Mouse (Mus musculus): Measurements from ENCODE around the gene Cacna2d4. TPM values are rescaled to one million over a fixed set of nuclear protein-coding genes. Genes with fewer than 3 reads are reported as not detected.
A peak's percentile ranks its signal among the peaks of the same experiment; 100 is the strongest.

Cacna2d4 gene
- polyA plus RNA-seq, 1 experiment from 2014 or later, result 0.58 TPM

DNA sequence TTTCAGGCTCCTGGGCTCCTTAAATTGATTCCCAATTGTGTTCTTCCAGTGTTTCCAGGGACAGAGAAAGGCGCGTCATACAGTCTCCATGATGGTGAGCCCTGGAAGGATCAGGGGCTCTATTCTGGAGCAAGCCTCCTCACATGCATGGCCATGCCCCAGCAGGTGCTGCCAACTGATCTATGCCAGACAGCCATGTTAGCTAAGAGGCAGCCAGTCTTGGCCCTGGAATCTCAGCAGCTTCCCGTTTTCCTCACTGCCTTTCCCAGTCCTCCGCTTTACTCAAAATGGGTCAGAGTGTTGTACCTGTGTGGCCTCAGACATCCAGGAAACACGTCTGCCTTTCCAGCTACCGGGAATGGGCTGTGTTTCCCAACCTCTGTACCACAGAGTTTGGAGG is 10.6 kb upstream of the Cacna2d4 start:
- WGBS, result 91% methylated on average over 6 of the region's 6 CpGs
- H3K4me3 ChIP-seq (replicated peaks; ENCODE audit: low read depth, low read length), result no peak overlapping the region
- no peaks in the 10 kb centered on the region for H3K27me3 ChIP-seq (ENCODE audit: control insufficient read depth, insufficient read depth, low read length)
- ATAC-seq (ENCODE audit: low FRiP score, low TSS enrichment), result no peak
- no peak overlapping the region for H3K4me2 ChIP-seq (ENCODE audit: low read length)
- H3K27ac ChIP-seq (replicated peaks; ENCODE audit: low read depth, low read length), result no peak overlapping the region
- H3K36me3 ChIP-seq (ENCODE audit: control insufficient read depth, insufficient read depth, low read length), result peaks cover 5% of the 10 kb centered on the region; the same call in 1 of the 2 replicates
- no peaks in the 10 kb centered on the region for H3K9me3 ChIP-seq (ENCODE audit: control insufficient read depth, low read length)
- no peak for DNase-seq
- no peaks in the 10 kb centered on the region; the same call in none of the 2 replicates for H3K4me1 ChIP-seq (ENCODE audit: control insufficient read depth, insufficient read depth, low read length)
- H3K9ac ChIP-seq (replicated peaks; ENCODE audit: low read length), result no peak overlapping the region

DNA sequence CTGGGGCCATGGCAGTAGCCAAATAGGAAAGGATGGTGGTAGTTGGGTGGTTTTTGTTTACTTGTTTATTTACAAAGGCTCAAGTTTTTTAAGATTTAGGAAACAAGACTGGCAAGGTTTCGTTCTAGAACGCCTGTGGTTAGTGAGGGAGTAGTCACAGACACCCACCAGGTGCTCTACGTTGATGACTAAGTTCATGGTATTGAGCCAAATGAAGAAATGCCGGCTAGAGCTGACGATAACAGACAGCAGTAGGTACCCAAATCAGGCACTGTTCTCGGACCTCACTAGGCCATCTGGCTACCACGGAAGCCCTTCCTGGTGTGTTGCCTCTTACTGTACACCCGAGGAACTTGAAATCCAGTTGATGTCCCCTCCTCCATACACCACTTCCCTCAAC is 9.3 kb upstream of the Cacna2d4 start:
- DNase-seq, result no peak
- H3K4me2 ChIP-seq (ENCODE audit: low read length), result no peak overlapping the region
- peaks cover under 1% of the 10 kb centered on the region; the same call in 1 of the 2 replicates for H3K36me3 ChIP-seq (ENCODE audit: control insufficient read depth, insufficient read depth, low read length)
- no peaks in the 10 kb centered on the region for H3K9me3 ChIP-seq (ENCODE audit: control insufficient read depth, low read length)
- no peak overlapping the region for H3K9ac ChIP-seq (replicated peaks; ENCODE audit: low read length)
- no peak for ATAC-seq (ENCODE audit: low FRiP score, low TSS enrichment)
- WGBS, result 91% methylated on average over 8 of the region's 8 CpGs
- no peaks in the 10 kb centered on the region; the same call in none of the 2 replicates for H3K4me1 ChIP-seq (ENCODE audit: control insufficient read depth, insufficient read depth, low read length)
- no peak overlapping the region for H3K27ac ChIP-seq (replicated peaks; ENCODE audit: low read depth, low read length)
- no peak overlapping the region for H3K4me3 ChIP-seq (replicated peaks; ENCODE audit: low read depth, low read length)
- H3K27me3 ChIP-seq (ENCODE audit: control insufficient read depth, insufficient read depth, low read length), result no peaks in the 10 kb centered on the region

DNA sequence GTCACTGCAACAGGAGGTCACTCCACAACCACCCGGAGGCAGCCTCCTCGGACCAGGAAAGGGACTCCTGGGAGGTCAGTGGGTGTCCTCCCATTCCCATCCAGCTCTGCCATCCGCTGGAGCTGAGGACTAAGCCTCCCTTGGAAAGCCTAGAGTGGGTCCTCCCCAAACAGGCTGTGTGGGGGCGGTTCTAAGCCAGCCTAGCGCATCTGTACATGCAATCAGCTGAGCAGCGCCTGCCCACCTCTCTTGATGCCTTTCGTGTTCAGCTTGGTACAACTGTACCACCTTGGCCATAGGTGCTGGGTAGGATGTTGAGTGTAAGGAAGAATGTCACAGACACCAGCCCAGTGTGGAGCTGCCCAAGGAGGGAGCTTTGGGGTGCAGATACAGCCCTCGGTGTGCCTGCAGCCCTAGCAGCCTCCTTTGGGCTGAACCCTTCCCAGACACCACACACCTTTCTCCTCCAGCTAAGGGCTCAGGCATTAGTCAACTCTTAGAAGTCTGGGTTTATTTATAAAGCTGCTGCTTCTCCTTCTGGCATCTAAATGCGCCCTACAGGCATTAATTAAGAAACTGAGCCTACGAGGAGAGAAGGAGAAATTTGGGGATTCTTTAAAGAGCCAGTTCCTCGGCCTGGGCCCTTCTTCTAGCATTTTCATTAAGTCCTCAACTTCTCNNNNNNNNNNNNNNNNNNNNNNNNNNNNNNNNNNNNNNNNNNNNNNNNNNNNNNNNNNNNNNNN is 7.3 kb upstream of the Cacna2d4 start:
- no peaks in the 10 kb centered on the region; the same call in none of the 2 replicates for H3K4me1 ChIP-seq (ENCODE audit: control insufficient read depth, insufficient read depth, low read length)
- no peak overlapping the region for H3K4me2 ChIP-seq (ENCODE audit: low read length)
- H3K4me3 ChIP-seq (replicated peaks; ENCODE audit: low read depth, low read length), result no peak overlapping the region
- H3K9ac ChIP-seq (replicated peaks; ENCODE audit: low read length), result no peak overlapping the region
- ATAC-seq (ENCODE audit: low FRiP score, low TSS enrichment), result no peak
- no peaks in the 10 kb centered on the region for H3K27me3 ChIP-seq (ENCODE audit: control insufficient read depth, insufficient read depth, low read length)
- no peaks in the 10 kb centered on the region for H3K36me3 ChIP-seq (ENCODE audit: control insufficient read depth, insufficient read depth, low read length)
- H3K9me3 ChIP-seq (ENCODE audit: control insufficient read depth, low read length), result no peaks in the 10 kb centered on the region
- no peak overlapping the region for H3K27ac ChIP-seq (replicated peaks; ENCODE audit: low read depth, low read length)
- no peak for DNase-seq
- 83% methylated on average over 11 of the region's 11 CpGs for WGBS

DNA sequence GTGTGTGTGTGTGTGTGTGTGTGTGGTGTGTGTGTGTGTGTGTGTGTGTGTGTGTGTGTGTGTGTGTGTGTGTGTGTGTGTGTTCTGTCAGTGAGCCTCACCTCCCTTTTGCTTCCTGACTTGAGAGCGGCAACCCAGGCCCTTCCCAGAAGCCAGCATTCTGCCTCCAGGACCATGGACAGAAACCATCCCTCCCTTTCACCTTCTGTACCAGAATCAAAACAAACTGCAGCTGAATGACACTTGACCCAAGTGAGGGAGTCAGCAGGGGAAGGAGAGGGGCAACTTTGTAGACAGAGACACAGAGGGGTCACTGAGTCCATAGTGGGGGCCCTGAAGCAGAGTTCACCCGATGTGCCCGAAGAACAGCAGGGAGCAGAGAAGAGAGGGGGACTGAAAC is 3.3 kb upstream of the Cacna2d4 start:
- Histone ChIP-seq H3K9me3 (ENCODE audit: control insufficient read depth, low read length) (no peaks in the 10 kb centered on the region), H3K4me1 (ENCODE audit: control insufficient read depth, insufficient read depth, low read length) (peaks cover 11% of the 10 kb centered on the region), H3K27ac (replicated peaks; ENCODE audit: low read depth, low read length) (no peak overlapping the region), H3K27me3 (ENCODE audit: control insufficient read depth, insufficient read depth, low read length) (no peaks in the 10 kb centered on the region), H3K9ac (replicated peaks; ENCODE audit: low read length) (no peak overlapping the region), H3K4me3 (replicated peaks; ENCODE audit: low read depth, low read length) (no peak overlapping the region), H3K4me2 (ENCODE audit: low read length) (no peak overlapping the region), H3K36me3 (ENCODE audit: control insufficient read depth, insufficient read depth, low read length) (no peaks in the 10 kb centered on the region)
- DNase-seq (no peak), ATAC-seq (ENCODE audit: low FRiP score, low TSS enrichment) (no peak)
- 51% methylated on average over 3 of the region's 3 CpGs for WGBS

- H3K9ac ChIP-seq (replicated peaks; ENCODE audit: low read length), result no peak overlapping the region
- no peaks in the 10 kb centered on the region for H3K36me3 ChIP-seq (ENCODE audit: control insufficient read depth, insufficient read depth, low read length)
- no peak overlapping the region for H3K27ac ChIP-seq (replicated peaks; ENCODE audit: low read depth, low read length)
- DNase-seq (no peak), ATAC-seq (ENCODE audit: low FRiP score, low TSS enrichment) (no peak)
- H3K4me1 ChIP-seq (ENCODE audit: control insufficient read depth, insufficient read depth, low read length), result peaks cover 11% of the 10 kb centered on the region
- 84% methylated on average over 5 of the region's 5 CpGs for WGBS
- no peaks in the 10 kb centered on the region for H3K9me3 ChIP-seq (ENCODE audit: control insufficient read depth, low read length)
- H3K4me2 ChIP-seq (ENCODE audit: low read length), result no peak overlapping the region
- no peaks in the 10 kb centered on the region for H3K27me3 ChIP-seq (ENCODE audit: control insufficient read depth, insufficient read depth, low read length)
- H3K4me3 ChIP-seq (replicated peaks; ENCODE audit: low read depth, low read length), result no peak overlapping the region
Measured at GRCm38 (mm10) chr6:119235441-119235840, 885 bp upstream of the Cacna2d4 start.

- DNase-seq (peak; percentile 75), ATAC-seq (ENCODE audit: low FRiP score, low TSS enrichment) (peak; percentile 80)
- Histone ChIP-seq H3K4me2 (ENCODE audit: low read length) (no peak overlapping the region), H3K9ac (replicated peaks; ENCODE audit: low read length) (no peak overlapping the region), H3K9me3 (ENCODE audit: control insufficient read depth, low read length) (no peaks in the 10 kb centered on the region), H3K4me1 (ENCODE audit: control insufficient read depth, insufficient read depth, low read length) (peaks cover 16% of the 10 kb centered on the region), H3K27ac (replicated peaks; ENCODE audit: low read depth, low read length) (peak overlapping the region; percentile 67), H3K4me3 (replicated peaks; ENCODE audit: low read depth, low read length) (no peak overlapping the region), H3K36me3 (ENCODE audit: control insufficient read depth, insufficient read depth, low read length) (no peaks in the 10 kb centered on the region), H3K27me3 (ENCODE audit: control insufficient read depth, insufficient read depth, low read length) (no peaks in the 10 kb centered on the region)
- 59% methylated on average over 8 of the region's 8 CpGs for WGBS
Measured at GRCm38 (mm10) chr6:119237427-119237989, 1.2 kb downstream of the Cacna2d4 start.

DNA sequence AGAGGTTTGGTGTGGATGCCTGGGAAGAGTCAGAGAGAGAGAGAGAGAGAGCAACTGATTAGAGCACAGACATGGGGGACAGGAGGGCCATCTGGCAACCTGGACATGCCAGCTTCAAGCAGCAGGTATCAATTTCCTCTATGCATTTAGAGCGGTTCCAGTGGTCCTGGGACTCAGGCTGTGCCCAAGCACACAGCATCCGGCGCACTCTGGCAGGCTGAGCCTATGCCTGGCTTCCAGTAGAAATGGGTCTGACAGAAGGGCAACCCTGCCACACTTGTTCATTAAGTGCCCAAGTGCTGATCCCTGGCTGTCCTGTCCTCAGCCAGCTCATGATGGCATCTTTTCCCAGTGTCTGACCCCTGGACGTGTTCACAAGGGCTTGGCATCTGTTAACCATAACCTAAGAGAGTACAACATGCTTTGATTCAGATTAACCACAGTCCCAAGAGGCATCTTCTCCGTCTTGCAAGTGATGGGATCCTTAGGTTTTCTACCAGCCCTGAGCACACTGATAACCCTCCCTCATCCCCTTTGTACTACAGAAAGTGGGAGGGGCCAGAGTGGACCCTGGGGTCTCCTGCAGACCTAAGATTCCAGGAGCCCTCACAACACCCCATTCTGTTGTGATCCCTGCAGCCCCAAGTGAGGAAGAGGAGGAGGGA is 3.1 kb downstream of the Cacna2d4 start:
- Histone ChIP-seq H3K27ac (replicated peaks; ENCODE audit: low read depth, low read length) (no peak overlapping the region), H3K9ac (replicated peaks; ENCODE audit: low read length) (no peak overlapping the region), H3K27me3 (ENCODE audit: control insufficient read depth, insufficient read depth, low read length) (no peaks in the 10 kb centered on the region), H3K9me3 (ENCODE audit: control insufficient read depth, low read length) (no peaks in the 10 kb centered on the region), H3K4me2 (ENCODE audit: low read length) (no peak overlapping the region), H3K4me1 (ENCODE audit: control insufficient read depth, insufficient read depth, low read length) (peaks cover 16% of the 10 kb centered on the region), H3K4me3 (replicated peaks; ENCODE audit: low read depth, low read length) (no peak overlapping the region), H3K36me3 (ENCODE audit: control insufficient read depth, insufficient read depth, low read length) (no peaks in the 10 kb centered on the region)
- ATAC-seq (ENCODE audit: low FRiP score, low TSS enrichment) (no peak), DNase-seq (no peak)
- WGBS, result 85% methylated on average over 5 of the region's 5 CpGs

- Histone ChIP-seq H3K36me3 (ENCODE audit: control insufficient read depth, insufficient read depth, low read length) (no peaks in the 10 kb centered on the region), H3K4me1 (ENCODE audit: control insufficient read depth, insufficient read depth, low read length) (peaks cover 16% of the 10 kb centered on the region), H3K4me3 (replicated peaks; ENCODE audit: low read depth, low read length) (no peak overlapping the region), H3K9ac (replicated peaks; ENCODE audit: low read length) (no peak overlapping the region), H3K4me2 (ENCODE audit: low read length) (no peak overlapping the region), H3K27me3 (ENCODE audit: control insufficient read depth, insufficient read depth, low read length) (no peaks in the 10 kb centered on the region), H3K9me3 (ENCODE audit: control insufficient read depth, low read length) (no peaks in the 10 kb centered on the region), H3K27ac (replicated peaks; ENCODE audit: low read depth, low read length) (no peak overlapping the region)
- DNase-seq (no peak), ATAC-seq (ENCODE audit: low FRiP score, low TSS enrichment) (no peak)
- WGBS, result 78% methylated on average over 7 of the region's 7 CpGs
Measured at GRCm38 (mm10) chr6:119240256-119240655, 3.9 kb downstream of the Cacna2d4 start.
